Mouse (Mus musculus) MEL (cell line): ENCODE measurements around the gene Sbk3.
"Not testable (repeated sequence)": the region's sequence is repeated elsewhere in the genome, so short reads cannot be mapped to it uniquely, and the experiment has no call there.

ENCODE experiments used
- KAT2A ChIP-seq: conservative IDR thresholded peaks from 2 replicates; pipeline ENCODE4 v1.6.1; 2012; ENCODE audit warnings: low read depth, low read length, improper control_type of control experiment, inconsistent platforms
- MAFK ChIP-seq: IDR thresholded peaks from 2 replicates; pipeline ENCODE4 v1.6.1; 2011; ENCODE audit warnings: low read depth, mild to moderate bottlenecking, low read length, improper control_type of control experiment, borderline replicate concordance
- POLR2A ChIP-seq, 2 experiments: IDR thresholded peaks; 2 replicates each; pipeline ENCODE4 v1.6.1; 2011 to 2012; ENCODE audit warnings: low read length in 2 of 2, mild to moderate bottlenecking in 2 of 2, control low read depth in 1 of 2, improper control_type of control experiment in 1 of 2, low read depth in 1 of 2, moderate library complexity in 1 of 2; ENCODE audit not compliant: control insufficient read depth in 1 of 2, insufficient read depth in 1 of 2, poor library complexity in 1 of 2
- TAL1 ChIP-seq: IDR thresholded peaks from 2 replicates; pipeline ENCODE4 v1.6.1; 2012; ENCODE audit warnings: mild to moderate bottlenecking, inconsistent platforms, low read length, moderate library complexity, mixed read lengths

- not testable (repeated sequence) for TF ChIP-seq MAFK; KAT2A; POLR2A (IDR thresholded peaks at IDR 0.05; ENCODE audit: control insufficient read depth in 1 of 2, insufficient read depth in 1 of 2, low read depth in 1 of 2, low read length in 2 of 2, poor library complexity in 1 of 2); TAL1
Measured at GRCm38 (mm10) chr7:5002876-5003275, 31.9 kb upstream of the Sbk3 start.
